In genomic region chr15:102984521-102984920, GRCm38 (mm10) we compare ENCODE assay signal across 1 mouse cellular context.
TF ChIP-seq lines count a peak whose summit lies in the region.

No protein-coding gene starts in this region.

TF ChIP-seq in myocyte, 11 proteins besides CTCF, POLR2A, EP300 and RAD21:
- no peak for TF ChIP-seq CEBPB (IDR thresholded peaks at IDR 0.05; ENCODE audit: insufficient read depth, poor library complexity, severe bottlenecking)
- no peak for TF ChIP-seq MYOG (IDR thresholded peaks at IDR 0.05; ENCODE audit: control insufficient read depth in 1 of 3, insufficient read depth in 1 of 3, insufficient read length in 2 of 3, low read depth in 2 of 3)
- no peak for TF ChIP-seq USF1 (IDR thresholded peaks at IDR 0.05; ENCODE audit: low read depth)
- TF ChIP-seq E2F4 (IDR thresholded peaks at IDR 0.05; ENCODE audit: insufficient read depth), result no peak
- no peak for TF ChIP-seq SRF (IDR thresholded peaks at IDR 0.05; ENCODE audit: control insufficient read depth, insufficient read length, low read depth)
- TF ChIP-seq POLR2AphosphoS2 (IDR thresholded peaks at IDR 0.05; ENCODE audit: insufficient read length, low read depth), result no peak
- no peak for TF ChIP-seq MAX (IDR thresholded peaks at IDR 0.05; ENCODE audit: low read depth)
- TF ChIP-seq REST (IDR thresholded peaks at IDR 0.05; ENCODE audit: insufficient read depth, insufficient read length), result no peak
- no peak for TF ChIP-seq TCF3 (IDR thresholded peaks at IDR 0.05; ENCODE audit: insufficient read length, low read depth)
- no peak for TF ChIP-seq TCF12 (IDR thresholded peaks at IDR 0.05; ENCODE audit: insufficient read depth, poor library complexity, severe bottlenecking)
- TF ChIP-seq MYOD1 (IDR thresholded peaks at IDR 0.05; ENCODE audit: control insufficient read depth in 1 of 3, insufficient read length in 2 of 3, low read depth in 2 of 3), result no peak
